Mouse (Mus musculus): ENCODE measurements around the gene Cdkl5.

- no peak for TF ChIP-seq EP300 (IDR thresholded peaks at IDR 0.05)
- TF ChIP-seq CTCF (IDR thresholded peaks at IDR 0.05): no peak
These were observed 35.8 kb downstream of the Cdkl5 start for GRCm38 (mm10) chrX:160958593-160959131.

Measured in lung, postnatal 0 days (tissue).